Mouse (Mus musculus) megakaryocyte, embryonic 14.5 days (primary cell): ENCODE measurements around the gene Fnip2.

ENCODE experiments used
- FLI1 ChIP-seq: IDR thresholded peaks from 2 replicates; pipeline ENCODE4 v1.6.1; 2012; ENCODE audit warnings: low read length, inconsistent platforms, mixed read lengths
- GATA1 ChIP-seq: IDR thresholded peaks from 3 replicates; pipeline ENCODE4 v1.6.1; 2012; ENCODE audit warnings: mixed read lengths, low read length, inconsistent platforms, borderline replicate concordance

- no peak for TF ChIP-seq GATA1
- no peak for TF ChIP-seq FLI1
Measured at GRCm38 (mm10) chr3:79529499-79530096, 38.0 kb downstream of the Fnip2 start.
